Mouse (Mus musculus): ENCODE results near the gene Ntn3.

GRCm38 (mm10) chr17:24199252-24199651 is 10.1 kb downstream of the Ntn3 start:
- TF ChIP-seq POLR2A (IDR thresholded peaks at IDR 0.05; ENCODE audit: borderline replicate concordance, control insufficient read depth, low read depth, low read length), result no peak
- TF ChIP-seq CTCF (IDR thresholded peaks at IDR 0.05; ENCODE audit: control insufficient read depth, insufficient read depth, low read length), result no peak
